Mouse (Mus musculus): ENCODE measurements around the gene Kat14.

- TF ChIP-seq POLR2A (IDR thresholded peaks at IDR 0.05; ENCODE audit: insufficient read depth, low read length) (no peak), CTCF (IDR thresholded peaks at IDR 0.05; ENCODE audit: low read depth, low read length) (no peak)
These were observed 2.8 kb downstream of the Kat14 start for GRCm38 (mm10) chr2:144371566-144371965.
